Mouse (Mus musculus) neural tube, embryonic 11.5 days (tissue): ENCODE results near the gene Pgm2. TPM values are rescaled to one million over a fixed set of nuclear protein-coding genes. Genes with fewer than 3 reads are reported as not detected.
A peak's percentile ranks its signal among the peaks of the same experiment; 100 is the strongest.

ENCODE experiments used
- ATAC-seq: fragments of 200-750 bp; cut with Nextera tagmentation; 2 replicates; pipeline ENCODE4 v1.8.0; 2017; ENCODE audit warnings: moderate number of reproducible peaks, mild to moderate bottlenecking, moderate TSS enrichment, moderate library complexity; ENCODE audit not compliant: insufficient read depth, low FRiP score, low TSS enrichment
- DNase-seq: peaks from one replicate; pipeline ENCODE4 v3.0.0-alpha.2; 2015; ENCODE audit warnings: low spot score
- H3K27ac ChIP-seq: fragments of 300-500 bp; sonication (generic); 2 replicates; pipeline ENCODE4 v1.5.1; 2014; ENCODE audit warnings: low read depth, mild to moderate bottlenecking, low read length
- H3K27me3 ChIP-seq: fragments of 300-500 bp; sonication (generic); 2 replicates; pipeline ENCODE4 v1.6.1; 2014; ENCODE audit warnings: mild to moderate bottlenecking, low read length, mixed read lengths; ENCODE audit not compliant: control insufficient read depth, insufficient read depth
- H3K36me3 ChIP-seq: fragments of 300-500 bp; sonication (generic); 2 replicates; pipeline ENCODE4 v1.6.1; 2014; ENCODE audit warnings: mild to moderate bottlenecking, low read length, moderate library complexity, mixed read lengths; ENCODE audit not compliant: control insufficient read depth, insufficient read depth
- H3K4me1 ChIP-seq: fragments of 300-500 bp; sonication (generic); 2 replicates; pipeline ENCODE4 v1.6.1; 2014; ENCODE audit warnings: low read length, mixed read lengths; ENCODE audit not compliant: control insufficient read depth, insufficient read depth
- H3K4me2 ChIP-seq: fragments of 300-500 bp; sonication (generic); 2 replicates; pipeline ENCODE4 v1.6.1; 2014; ENCODE audit warnings: low read depth, mild to moderate bottlenecking, moderate library complexity
- H3K4me3 ChIP-seq: fragments of 300-500 bp; sonication (generic); 2 replicates; pipeline ENCODE4 v1.5.1; 2014; ENCODE audit warnings: low read depth, low read length
- H3K9ac ChIP-seq: fragments of 300-500 bp; sonication (generic); 2 replicates; pipeline ENCODE4 v1.6.1; 2014; ENCODE audit warnings: mild to moderate bottlenecking, low read length
- H3K9me3 ChIP-seq: fragments of 300-500 bp; sonication (generic); 2 replicates; pipeline ENCODE4 v1.6.1; 2016; ENCODE audit warnings: low read length; ENCODE audit not compliant: control insufficient read depth
- WGBS: fragments of 180-500 bp; shearing (Covaris S2); extraction: QIAGEN DNeasy Blood & Tissue Kit; methylation state at CpG from one replicate; pipeline ENCODE4 v1.1.7; 2014; 5-methylcytosine and 5-hydroxymethylcytosine counted together
- polyA plus RNA-seq: library from polyadenylated mRNA; unstranded; fragments of >200 nt; fragmentation: Nextera tagmentation; extraction: Ambion mirVana; gene quantifications from 2 replicates; pipeline ENCODE4 v1.2.1, GENCODE M21; 2014

Gene Pgm2
- polyA plus RNA-seq, 1 experiment from 2014 or later: 30.9 TPM

GRCm38 (mm10) chr5:64159781-64160704, 67.3 kb downstream of the Pgm2 start:
- Histone ChIP-seq H3K27ac (no peak overlapping the region), H3K27me3 (peaks cover 34% of the 10 kb centered on the region), H3K9me3 (no peaks in the 10 kb centered on the region), H3K4me1 (peaks cover 5% of the 10 kb centered on the region; the same call in 1 of the 2 replicates), H3K4me2 (peak overlapping the region; percentile 100), H3K9ac (peak overlapping the region; percentile 58), H3K36me3 (no peaks in the 10 kb centered on the region), H3K4me3 (peak overlapping the region; percentile 61)
- 0% methylated on average over 44 of the region's 63 CpGs for WGBS
- DNase-seq (peak; percentile 71), ATAC-seq (peak; percentile 77)

DNA sequence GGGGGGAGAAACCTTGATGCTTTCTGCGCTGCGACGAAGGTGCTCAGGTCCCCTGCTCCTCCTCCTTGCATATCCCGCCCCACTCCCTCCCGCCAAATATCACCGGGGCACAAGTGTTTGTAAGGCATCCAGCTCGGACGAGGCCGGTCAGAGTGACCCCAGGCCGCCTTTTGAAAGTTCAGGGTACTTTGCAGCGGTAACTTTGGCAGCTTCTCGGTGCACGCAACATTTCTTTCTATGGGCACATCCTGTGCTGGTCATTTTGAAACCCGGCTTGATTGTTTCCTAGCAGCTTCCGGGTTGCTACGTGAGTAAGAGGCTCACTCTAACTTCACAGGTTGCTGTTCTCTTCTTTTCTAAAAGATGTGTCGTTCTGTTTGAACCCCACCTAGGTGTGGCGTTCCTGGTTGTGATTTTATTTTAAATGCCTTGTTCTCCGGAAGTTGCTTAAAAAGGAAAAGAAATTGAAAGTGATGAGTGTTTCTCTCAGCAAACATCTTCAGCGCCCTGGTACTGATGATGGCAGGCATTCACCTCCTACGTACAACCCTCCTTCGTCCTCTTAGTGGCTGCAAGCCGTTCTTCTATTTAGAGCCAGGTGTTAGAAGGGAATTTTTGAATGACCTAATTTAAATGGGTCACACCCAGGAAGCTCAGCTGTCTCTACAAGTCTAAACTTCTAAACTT, 68.1 kb downstream of the Pgm2 start:
- H3K4me1 ChIP-seq: peaks cover 5% of the 10 kb centered on the region; the same call in 1 of the 2 replicates
- peak overlapping the region; percentile 100 for H3K4me2 ChIP-seq
- DNase-seq (no peak), ATAC-seq (peak; percentile 7; the same call in 1 of the 2 replicates)
- WGBS: under 1% methylated on average over 23 of the region's 23 CpGs
- no peak overlapping the region for H3K27ac ChIP-seq
- no peaks in the 10 kb centered on the region for H3K9me3 ChIP-seq
- no peak overlapping the region; the same call in 1 of the 2 replicates for H3K9ac ChIP-seq
- peak overlapping the region; percentile 61 for H3K4me3 ChIP-seq
- peaks cover 34% of the 10 kb centered on the region for H3K27me3 ChIP-seq
- no peaks in the 10 kb centered on the region for H3K36me3 ChIP-seq

- Histone ChIP-seq H3K9ac (no peak overlapping the region), H3K27ac (no peak overlapping the region), H3K4me3 (no peak overlapping the region), H3K27me3 (peaks cover 34% of the 10 kb centered on the region), H3K4me1 (peaks cover 5% of the 10 kb centered on the region; the same call in 1 of the 2 replicates), H3K4me2 (no peak overlapping the region), H3K36me3 (no peaks in the 10 kb centered on the region), H3K9me3 (no peaks in the 10 kb centered on the region)
- WGBS: 75% methylated on average over 3 of the region's 3 CpGs
- no peak for ATAC-seq
- DNase-seq: no peak
Measured at GRCm38 (mm10) chr5:64161917-64162316, 69.2 kb downstream of the Pgm2 start.

DNA sequence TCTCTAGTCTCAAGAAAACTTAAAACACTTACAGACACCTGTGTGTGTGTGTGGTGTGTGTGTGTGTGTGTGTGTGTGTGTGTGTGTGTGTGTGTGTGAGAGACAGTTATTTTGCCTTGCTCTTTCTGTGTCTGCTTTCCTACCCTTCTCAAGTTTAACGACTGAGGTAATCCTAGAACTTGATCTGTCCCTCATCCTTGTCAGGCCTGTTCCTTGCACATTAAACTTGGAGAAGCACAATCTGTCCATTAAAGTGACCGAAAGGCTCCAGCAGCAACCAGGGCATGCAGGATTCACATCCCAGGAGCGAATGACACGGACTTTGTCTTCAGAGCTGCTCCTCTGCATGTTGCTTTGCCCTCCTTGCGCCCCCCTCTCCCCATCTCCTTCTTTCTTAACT, 69.8 kb downstream of the Pgm2 start:
- no peak for ATAC-seq
- H3K27me3 ChIP-seq: peaks cover 34% of the 10 kb centered on the region
- 80% methylated on average over 5 of the region's 5 CpGs for WGBS
- peaks cover 5% of the 10 kb centered on the region; the same call in 1 of the 2 replicates for H3K4me1 ChIP-seq
- H3K9ac ChIP-seq: no peak overlapping the region
- H3K4me3 ChIP-seq: no peak overlapping the region
- H3K27ac ChIP-seq: no peak overlapping the region
- H3K36me3 ChIP-seq: no peaks in the 10 kb centered on the region
- no peak for DNase-seq
- H3K9me3 ChIP-seq: no peaks in the 10 kb centered on the region
- no peak overlapping the region for H3K4me2 ChIP-seq

DNA sequence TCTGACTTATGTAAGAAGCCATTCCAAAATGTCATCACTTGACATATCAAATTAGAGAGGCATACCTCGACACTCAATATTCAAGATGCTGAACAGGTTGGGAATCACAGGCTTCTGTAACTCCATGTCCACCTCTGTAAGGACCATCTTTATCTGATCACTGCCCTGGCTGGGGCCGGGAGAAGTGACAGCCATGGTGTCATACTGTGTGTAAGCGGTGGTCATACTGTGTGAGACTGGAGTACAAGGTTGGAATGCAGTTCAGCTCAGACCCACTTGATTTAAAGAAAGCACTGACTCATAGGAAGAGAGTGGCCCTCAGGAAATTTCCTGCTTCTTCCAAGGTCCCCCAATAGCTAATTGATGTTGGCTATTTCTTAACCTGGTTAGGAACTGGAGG, 71.7 kb downstream of the Pgm2 start:
- Histone ChIP-seq H3K9me3 (no peaks in the 10 kb centered on the region), H3K27me3 (peaks cover 23% of the 10 kb centered on the region), H3K4me2 (no peak overlapping the region), H3K36me3 (no peaks in the 10 kb centered on the region), H3K4me3 (no peak overlapping the region), H3K4me1 (peaks cover 2% of the 10 kb centered on the region; the same call in 1 of the 2 replicates), H3K9ac (no peak overlapping the region), H3K27ac (no peak overlapping the region)
- DNase-seq (no peak), ATAC-seq (no peak)
- WGBS: 86% methylated on average over 3 of the region's 3 CpGs

DNA sequence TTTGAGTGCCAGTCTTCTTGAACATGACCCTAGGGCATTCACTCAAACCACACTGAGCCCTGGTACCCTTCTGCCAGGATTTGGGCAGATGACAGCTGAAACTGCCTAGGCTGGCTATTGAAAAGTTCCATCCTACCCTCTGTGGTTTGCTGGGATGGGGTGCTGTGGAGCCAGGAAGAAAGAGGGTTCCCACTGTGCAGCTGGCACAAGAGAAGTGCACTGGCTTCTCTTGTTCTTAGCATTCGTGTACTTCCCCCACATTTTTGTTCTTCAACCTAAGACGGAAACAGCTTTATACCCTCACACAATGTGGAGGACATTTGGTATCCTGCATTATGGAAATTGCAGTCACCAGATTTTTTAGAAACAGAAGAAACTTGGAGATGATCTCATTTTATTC, 73.1 kb downstream of the Pgm2 start:
- Histone ChIP-seq H3K4me1 (peaks cover under 1% of the 10 kb centered on the region; the same call in 1 of the 2 replicates), H3K4me2 (no peak overlapping the region), H3K9ac (no peak overlapping the region), H3K9me3 (no peaks in the 10 kb centered on the region), H3K27ac (no peak overlapping the region), H3K4me3 (no peak overlapping the region), H3K27me3 (peaks cover 14% of the 10 kb centered on the region), H3K36me3 (no peaks in the 10 kb centered on the region)
- 65% methylated on average over 2 of the region's 2 CpGs for WGBS
- no peak for DNase-seq
- ATAC-seq: no peak

DNA sequence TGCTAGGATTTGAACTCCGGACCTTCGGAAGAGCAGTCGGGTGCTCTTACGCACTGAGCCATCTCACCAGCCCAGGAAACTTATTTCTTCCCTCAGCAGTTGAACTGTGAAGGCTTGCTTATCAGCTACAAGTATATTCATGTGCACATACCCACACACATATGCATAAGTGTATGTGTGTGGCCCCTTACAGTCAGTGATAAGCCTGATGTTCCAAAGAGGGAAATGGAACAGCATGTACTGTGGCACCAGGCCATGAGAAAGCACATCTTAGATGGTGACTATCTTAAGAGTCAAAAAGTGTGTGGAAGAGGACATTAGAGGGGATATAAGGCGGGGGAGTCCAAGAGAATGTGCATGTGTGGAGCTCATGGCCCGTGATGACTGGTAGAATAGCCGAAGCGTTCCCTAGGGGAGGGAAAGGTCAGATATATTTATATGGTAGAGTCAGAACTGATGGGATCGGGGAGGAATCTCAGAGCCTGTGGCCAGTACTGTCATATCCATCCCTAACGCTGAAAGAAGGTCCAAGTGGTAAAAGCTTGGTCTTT, 76.3 kb downstream of the Pgm2 start:
- H3K4me3 ChIP-seq: no peak overlapping the region
- 90% methylated on average over 10 of the region's 10 CpGs for WGBS
- no peaks in the 10 kb centered on the region for H3K4me1 ChIP-seq
- H3K9me3 ChIP-seq: no peaks in the 10 kb centered on the region
- H3K36me3 ChIP-seq: no peaks in the 10 kb centered on the region
- H3K9ac ChIP-seq: no peak overlapping the region
- H3K4me2 ChIP-seq: no peak overlapping the region
- DNase-seq (no peak), ATAC-seq (no peak)
- H3K27ac ChIP-seq: no peak overlapping the region
- H3K27me3 ChIP-seq: no peaks in the 10 kb centered on the region

- DNase-seq: no peak
- no peak overlapping the region for H3K4me3 ChIP-seq
- WGBS: 76% methylated on average over 3 of the region's 3 CpGs
- no peaks in the 10 kb centered on the region for H3K36me3 ChIP-seq
- H3K9ac ChIP-seq: no peak overlapping the region
- no peaks in the 10 kb centered on the region for H3K4me1 ChIP-seq
- H3K9me3 ChIP-seq: no peaks in the 10 kb centered on the region
- no peak overlapping the region for H3K27ac ChIP-seq
- no peak overlapping the region for H3K4me2 ChIP-seq
- no peak for ATAC-seq
- H3K27me3 ChIP-seq: no peaks in the 10 kb centered on the region
Measured at GRCm38 (mm10) chr5:64172884-64173283, 80.1 kb downstream of the Pgm2 start.
